Mouse (Mus musculus) erythroblast, embryonic 14.5 days (primary cell): ENCODE results near the gene Nab2.

Experiments used
- GATA1 ChIP-seq: IDR thresholded peaks from 2 replicates; pipeline ENCODE4 v1.6.1; 2012; ENCODE audit warnings: low read length, inconsistent platforms, mixed read lengths
- TAL1 ChIP-seq: IDR thresholded peaks from 3 replicates; pipeline ENCODE4 v1.6.1; 2012; ENCODE audit warnings: low read length, inconsistent platforms, mixed read lengths

- no peak for TF ChIP-seq TAL1
- no peak for TF ChIP-seq GATA1
Measured at GRCm38 (mm10) chr10:127619119-127619721, 49.1 kb downstream of the Nab2 start.
